Mouse (Mus musculus): ENCODE results near the gene Dpysl4. TPM values are rescaled to one million over a fixed set of nuclear protein-coding genes. Genes with fewer than 3 reads are reported as not detected.

The Dpysl4 gene
- polyA plus RNA-seq (2012; rRNA removed), result 26.4 and 30.5 TPM in 2 replicates
- polyA plus RNA-seq (2014; fragmentation: Nextera tagmentation; extraction: Ambion mirVana), result 19.3 and 21.6 TPM in 2 replicates

DNA sequence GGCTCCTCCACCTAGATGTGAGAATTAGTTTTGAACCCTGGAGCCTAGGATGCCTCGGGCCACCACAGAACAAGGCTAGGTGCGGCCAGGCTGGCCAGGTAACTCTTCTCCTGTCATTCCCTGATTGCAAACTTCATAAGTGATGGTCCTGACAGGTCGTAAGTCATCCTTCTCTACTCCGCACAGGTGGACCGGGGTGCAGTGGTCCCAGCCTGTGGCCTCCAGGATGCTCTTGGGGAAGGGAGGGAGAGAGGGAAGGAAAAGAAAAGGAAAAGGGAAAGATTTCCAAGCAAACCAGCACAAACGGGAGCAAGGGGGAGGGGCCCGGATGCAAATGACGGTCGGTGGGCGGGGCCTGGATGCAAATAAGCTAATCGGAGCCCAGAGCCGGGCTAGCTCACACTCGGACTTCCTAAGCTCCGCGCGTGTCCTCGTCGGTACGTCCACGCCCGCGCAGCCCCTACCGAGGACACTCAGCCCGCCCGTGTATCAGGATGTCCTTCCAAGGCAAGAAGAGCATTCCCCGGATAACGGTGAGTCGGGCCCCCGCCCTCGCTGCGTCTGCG is at the start of gene Dpysl4:
Dpysl4 (plus strand) TSS at position 373 of the 566 bp plus-strand sequence.
- 6% methylated on average over 28 of the region's 32 CpGs for WGBS
- 0 out of 2 replicates have a peak, but pooled peaks have one; percentile 26 for TF ChIP-seq POLR2A (IDR thresholded peaks at IDR 0.05; ENCODE audit: borderline replicate concordance, extremely low read depth, insufficient read depth, insufficient read length)
- H3K9me3 ChIP-seq (ENCODE audit: control insufficient read depth, low read length), result no peaks in the 10 kb centered on the region
- peaks cover 15% of the 10 kb centered on the region for H3K4me1 ChIP-seq (ENCODE audit: control insufficient read depth, insufficient read depth, low read length)
- H3K4me3 ChIP-seq (replicated peaks; ENCODE audit: low read length), result peak within 1 kb of the TSS; percentile 57
- no peaks in the 10 kb centered on the region; the same call in 1 of the 2 replicates for H3K36me3 ChIP-seq (ENCODE audit: control insufficient read depth, insufficient read depth, low read length)
- peaks cover 17% of the 10 kb centered on the region; the same call in 1 of the 2 replicates for H3K27me3 ChIP-seq (ENCODE audit: control insufficient read depth, insufficient read depth, low read length)
- ATAC-seq (ENCODE audit: low FRiP score, low read depth) (peak; percentile 88), DNase-seq (ENCODE audit: low spot score) (peak; percentile 69)
- H3K4me2 ChIP-seq (replicated peaks; ENCODE audit: low read depth, low read length, severe bottlenecking), result peak within 1 kb of the TSS; percentile 64
- no peak within 1 kb of the TSS for H3K27ac ChIP-seq (replicated peaks; ENCODE audit: low read depth, low read length)
- peak within 1 kb of the TSS; percentile 77 for H3K9ac ChIP-seq (ENCODE audit: low read depth, low read length, severe bottlenecking)

DNA sequence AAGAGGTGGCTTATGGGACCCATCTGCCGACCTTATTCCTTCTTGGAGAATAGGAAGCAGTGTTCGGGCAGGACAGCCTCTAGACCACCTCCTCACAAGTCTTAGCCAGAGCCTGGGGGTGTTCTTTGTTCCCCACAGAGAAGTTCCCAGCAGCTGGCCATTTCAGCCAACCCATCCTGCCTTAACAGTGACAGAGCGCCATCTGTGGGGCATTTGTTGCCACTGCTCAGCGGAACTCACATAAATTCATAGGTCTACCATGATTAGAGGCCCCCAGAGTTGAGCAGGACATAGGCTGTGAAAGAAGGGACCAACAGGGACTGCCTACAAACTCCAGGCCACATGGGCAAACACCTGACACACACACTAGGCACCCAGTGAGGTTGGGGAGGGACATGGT is 22.4 kb upstream of the Dpysl4 start:
- Histone ChIP-seq H3K4me2 (replicated peaks; ENCODE audit: low read depth, low read length, severe bottlenecking) (no peak overlapping the region), H3K9ac (ENCODE audit: low read depth, low read length, severe bottlenecking) (no peak overlapping the region), H3K4me3 (replicated peaks; ENCODE audit: low read length) (no peak overlapping the region), H3K9me3 (ENCODE audit: control insufficient read depth, low read length) (no peaks in the 10 kb centered on the region), H3K4me1 (ENCODE audit: control insufficient read depth, insufficient read depth, low read length) (no peaks in the 10 kb centered on the region), H3K27ac (replicated peaks; ENCODE audit: low read depth, low read length) (no peak overlapping the region), H3K36me3 (ENCODE audit: control insufficient read depth, insufficient read depth, low read length) (no peaks in the 10 kb centered on the region), H3K27me3 (ENCODE audit: control insufficient read depth, insufficient read depth, low read length) (no peaks in the 10 kb centered on the region)
- ATAC-seq (ENCODE audit: low FRiP score, low read depth) (no peak), DNase-seq (ENCODE audit: low spot score) (no peak)
- WGBS, result 54% methylated on average over 4 of the region's 4 CpGs
- TF ChIP-seq POLR2A (IDR thresholded peaks at IDR 0.05; ENCODE audit: borderline replicate concordance, extremely low read depth, insufficient read depth, insufficient read length), result no peak

DNA sequence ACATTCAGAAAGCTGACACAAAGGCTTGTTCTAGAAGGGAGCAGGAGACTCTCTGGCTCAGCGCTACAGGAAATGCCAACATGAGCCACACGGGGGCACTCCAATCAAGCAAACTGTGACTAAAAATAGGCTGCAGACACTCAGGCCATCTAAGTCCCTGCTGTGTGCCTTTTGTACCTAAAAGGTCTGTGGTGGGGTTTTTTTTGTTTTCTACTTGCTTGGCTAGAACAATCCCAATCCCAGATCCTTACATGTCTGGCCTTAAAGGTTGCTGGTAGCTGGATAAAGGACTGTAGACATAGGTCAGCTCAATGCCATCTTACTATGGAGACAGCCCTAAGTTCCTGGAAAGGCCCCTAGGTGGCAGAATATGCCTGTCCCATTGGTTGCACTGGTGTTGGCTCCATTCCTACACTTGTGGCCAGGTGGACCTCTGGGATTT is 17.6 kb upstream of the Dpysl4 start:
- Histone ChIP-seq H3K4me2 (replicated peaks; ENCODE audit: low read depth, low read length, severe bottlenecking) (no peak overlapping the region), H3K27ac (replicated peaks; ENCODE audit: low read depth, low read length) (no peak overlapping the region), H3K4me3 (replicated peaks; ENCODE audit: low read length) (no peak overlapping the region), H3K4me1 (ENCODE audit: control insufficient read depth, insufficient read depth, low read length) (no peaks in the 10 kb centered on the region), H3K27me3 (ENCODE audit: control insufficient read depth, insufficient read depth, low read length) (no peaks in the 10 kb centered on the region), H3K9me3 (ENCODE audit: control insufficient read depth, low read length) (no peaks in the 10 kb centered on the region), H3K36me3 (ENCODE audit: control insufficient read depth, insufficient read depth, low read length) (no peaks in the 10 kb centered on the region), H3K9ac (ENCODE audit: low read depth, low read length, severe bottlenecking) (no peak overlapping the region)
- DNase-seq (ENCODE audit: low spot score) (peak; percentile 81), ATAC-seq (ENCODE audit: low FRiP score, low read depth) (peak; percentile 80; the same call in 1 of the 2 replicates)
- TF ChIP-seq POLR2A (IDR thresholded peaks at IDR 0.05; ENCODE audit: borderline replicate concordance, extremely low read depth, insufficient read depth, insufficient read length), result no peak
- 2% methylated on average over 2 of the region's 2 CpGs for WGBS

DNA sequence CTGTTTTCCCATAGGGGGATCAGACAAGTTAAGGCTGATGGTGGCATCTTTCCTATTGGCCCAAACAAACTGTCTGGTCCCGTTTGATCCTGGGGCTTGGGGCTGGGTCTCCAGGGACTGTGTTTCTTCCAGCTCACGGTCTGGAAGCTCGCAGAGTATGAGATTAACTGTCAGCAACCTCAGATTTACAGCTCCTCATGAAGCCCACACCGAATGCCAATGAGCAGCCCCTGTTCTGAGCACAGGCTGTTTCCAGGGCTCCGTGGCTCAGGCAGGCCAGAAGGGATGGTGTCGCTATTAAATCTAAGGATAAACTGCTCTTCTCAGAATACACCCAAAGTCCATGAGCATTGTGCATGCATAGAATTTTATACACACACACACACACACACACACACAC is 11.6 kb upstream of the Dpysl4 start:
- H3K27ac ChIP-seq (replicated peaks; ENCODE audit: low read depth, low read length), result no peak overlapping the region
- H3K9ac ChIP-seq (ENCODE audit: low read depth, low read length, severe bottlenecking), result no peak overlapping the region
- no peak overlapping the region for H3K4me3 ChIP-seq (replicated peaks; ENCODE audit: low read length)
- DNase-seq (ENCODE audit: low spot score), result no peak
- no peak overlapping the region for H3K4me2 ChIP-seq (replicated peaks; ENCODE audit: low read depth, low read length, severe bottlenecking)
- TF ChIP-seq POLR2A (IDR thresholded peaks at IDR 0.05; ENCODE audit: borderline replicate concordance, extremely low read depth, insufficient read depth, insufficient read length), result no peak
- peaks cover 19% of the 10 kb centered on the region for H3K4me1 ChIP-seq (ENCODE audit: control insufficient read depth, insufficient read depth, low read length)
- WGBS, result 23% methylated on average over 6 of the region's 6 CpGs
- no peak for ATAC-seq (ENCODE audit: low FRiP score, low read depth)
- H3K36me3 ChIP-seq (ENCODE audit: control insufficient read depth, insufficient read depth, low read length), result no peaks in the 10 kb centered on the region
- H3K27me3 ChIP-seq (ENCODE audit: control insufficient read depth, insufficient read depth, low read length), result no peaks in the 10 kb centered on the region
- no peaks in the 10 kb centered on the region for H3K9me3 ChIP-seq (ENCODE audit: control insufficient read depth, low read length)

DNA sequence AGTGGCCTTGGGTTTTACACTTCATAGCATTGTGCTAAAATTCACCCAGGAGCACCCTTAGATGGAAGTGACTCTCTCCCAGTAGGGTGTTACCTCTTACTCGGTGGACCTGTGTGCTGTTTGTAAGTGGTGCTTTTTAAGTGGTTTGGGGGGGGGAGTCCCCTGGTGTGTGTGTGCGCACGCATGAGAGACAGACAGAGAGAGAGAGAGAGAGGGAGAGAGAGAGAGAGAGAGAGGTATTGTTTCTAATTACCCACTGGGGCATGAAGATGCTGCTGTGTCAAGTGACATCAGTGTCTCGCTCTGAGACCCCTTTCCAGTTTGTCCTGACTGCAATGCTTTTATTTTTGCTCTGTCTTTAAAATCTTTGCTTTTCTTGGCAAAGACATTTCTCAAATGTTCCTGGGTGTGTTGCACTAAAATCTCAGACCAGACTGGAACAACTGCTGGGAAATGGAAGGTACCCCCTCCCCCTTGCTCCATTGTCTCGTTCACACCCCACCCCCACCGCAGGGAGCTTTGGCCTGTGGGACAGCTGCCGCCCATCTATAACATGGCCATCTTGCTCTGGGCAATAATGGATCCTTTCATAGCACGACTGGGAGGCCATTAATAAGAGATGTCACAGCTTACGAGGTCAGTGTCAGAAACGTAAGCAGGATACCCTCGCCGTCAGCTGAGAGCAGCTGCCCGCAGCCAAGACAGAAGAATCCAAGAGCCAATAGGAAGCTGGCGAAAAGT is 10.6 kb upstream of the Dpysl4 start:
- peak; percentile 6 for DNase-seq (ENCODE audit: low spot score)
- WGBS, result 49% methylated on average over 14 of the region's 14 CpGs

More for the DNA sequence above, 10.6 kb upstream of the Dpysl4 start:
- H3K36me3 ChIP-seq (ENCODE audit: control insufficient read depth, insufficient read depth, low read length), result no peaks in the 10 kb centered on the region
- no peak overlapping the region for H3K4me3 ChIP-seq (replicated peaks; ENCODE audit: low read length)
- no peak overlapping the region for H3K4me2 ChIP-seq (replicated peaks; ENCODE audit: low read depth, low read length, severe bottlenecking)
- peak; percentile 44; the same call in 1 of the 2 replicates for ATAC-seq (ENCODE audit: low FRiP score, low read depth)
- H3K27ac ChIP-seq (replicated peaks; ENCODE audit: low read depth, low read length), result no peak overlapping the region
- no peaks in the 10 kb centered on the region for H3K27me3 ChIP-seq (ENCODE audit: control insufficient read depth, insufficient read depth, low read length)
- no peaks in the 10 kb centered on the region for H3K9me3 ChIP-seq (ENCODE audit: control insufficient read depth, low read length)
- no peak overlapping the region for H3K9ac ChIP-seq (ENCODE audit: low read depth, low read length, severe bottlenecking)
- peaks cover 19% of the 10 kb centered on the region for H3K4me1 ChIP-seq (ENCODE audit: control insufficient read depth, insufficient read depth, low read length)
- no peak for TF ChIP-seq POLR2A (IDR thresholded peaks at IDR 0.05; ENCODE audit: borderline replicate concordance, extremely low read depth, insufficient read depth, insufficient read length)

Data from limb, embryonic 14.5 days (tissue).